11 mouse cellular contexts compared by ENCODE assay signal in genomic region chr12:109950632-109951031, GRCm38 (mm10).
A peak's percentile ranks its signal among the peaks of the same experiment; 100 is the strongest.
DNase-seq lines count a peak whose midpoint lies in the region; ATAC-seq and TF ChIP-seq lines count a peak whose summit lies in the region.
"Had no signal": no experiment of that assay in that cellular context is flagged by ENCODE, and none has a peak within 500 bp of the region (broad histone marks: within the 10 kb centered on the region; RNA-seq: fewer than 3 reads in every experiment).

No protein-coding gene starts in this region.

- H3K9me3 ChIP-seq in intestine, postnatal 0 days (ENCODE audit: control insufficient read depth), result no peaks in the 10 kb centered on the region
- no peaks in the 10 kb centered on the region for H3K9me3 ChIP-seq in intestine, embryonic 15.5 days
- no peaks in the 10 kb centered on the region for H3K9me3 ChIP-seq in embryonic facial prominence, embryonic 10.5 days

- peak; percentile 54; the same call in 1 of the 2 replicates for TF ChIP-seq CTCF in intestine, postnatal 0 days (IDR thresholded peaks at IDR 0.05; ENCODE audit: low read depth)

- no peak overlapping the region for H3K27ac ChIP-seq in intestine, postnatal 0 days (ENCODE audit: low read depth, low read length)
- H3K27ac ChIP-seq in intestine, embryonic 15.5 days, result no peak overlapping the region
- peak overlapping the region; percentile 82 for H3K27ac ChIP-seq in embryonic facial prominence, embryonic 10.5 days (replicated peaks)

- ATAC-seq in intestine, postnatal 0 days, result no peak
- no peak for ATAC-seq in intestine, embryonic 15.5 days

- H3K4me3 ChIP-seq in intestine, postnatal 0 days (ENCODE audit: low read depth, low read length), result no peak overlapping the region
- H3K4me3 ChIP-seq in intestine, embryonic 15.5 days (replicated peaks), result no peak overlapping the region
- H3K4me3 ChIP-seq in embryonic facial prominence, embryonic 10.5 days, result no peak overlapping the region

- peak; percentile 36 for DNase-seq in retina, embryonic 14.5 days (ENCODE audit: low spot score)
- DNase-seq in retina, postnatal 1 day, result no peak
- DNase-seq in embryonic facial prominence, embryonic 10.5 days (ENCODE audit: low spot score), result peak; percentile 34
- DNase-seq in urinary bladder, adult 18-20 months (ENCODE audit: low spot score in 2 of 2), result no peak
- DNase-seq in right cerebral cortex, postnatal 14 days, result no peak
- DNase-seq: cerebellum, postnatal 25 days; heart, adult 18-20 months; heart, postnatal 4 days; layer of hippocampus, postnatal 36 days had no signal

- WGBS in intestine, postnatal 0 days, result 59% methylated on average over 6 of the region's 6 CpGs
- WGBS in intestine, embryonic 15.5 days, result 60% methylated on average over 6 of the region's 6 CpGs
- WGBS in embryonic facial prominence, embryonic 10.5 days, result 26% methylated on average over 6 of the region's 6 CpGs

- H3K36me3 ChIP-seq in intestine, postnatal 0 days (ENCODE audit: control insufficient read depth, insufficient read depth), result no peaks in the 10 kb centered on the region
- H3K36me3 ChIP-seq in intestine, embryonic 15.5 days, result no peaks in the 10 kb centered on the region
- H3K36me3 ChIP-seq in embryonic facial prominence, embryonic 10.5 days (replicated peaks), result no peaks in the 10 kb centered on the region

- H3K27me3 ChIP-seq in intestine, postnatal 0 days (replicated peaks; ENCODE audit: control insufficient read depth, insufficient read depth, low read length), result no peaks in the 10 kb centered on the region
- no peaks in the 10 kb centered on the region for H3K27me3 ChIP-seq in intestine, embryonic 15.5 days (replicated peaks)
- peaks cover 24% of the 10 kb centered on the region for H3K27me3 ChIP-seq in embryonic facial prominence, embryonic 10.5 days (replicated peaks; ENCODE audit: low read depth, poor library complexity, severe bottlenecking)

- H3K4me1 ChIP-seq in intestine, postnatal 0 days (replicated peaks; ENCODE audit: control insufficient read depth, insufficient read depth, low read length), result no peaks in the 10 kb centered on the region
- H3K4me1 ChIP-seq in intestine, embryonic 15.5 days (replicated peaks), result peaks cover 28% of the 10 kb centered on the region
- H3K4me1 ChIP-seq in embryonic facial prominence, embryonic 10.5 days, result peaks cover 52% of the 10 kb centered on the region

- no peak overlapping the region for H3K9ac ChIP-seq in intestine, postnatal 0 days (ENCODE audit: low read depth, low read length)
- no peak overlapping the region for H3K9ac ChIP-seq in intestine, embryonic 15.5 days

- no peak overlapping the region for H3K4me2 ChIP-seq in intestine, postnatal 0 days (replicated peaks; ENCODE audit: low read depth)
- H3K4me2 ChIP-seq in intestine, embryonic 15.5 days (replicated peaks), result no peak overlapping the region

Comparison
In these comparisons a context has a peak if more than half of its experiments do, and no peak if none do; other contexts are left out.
1. DNase-seq: peak in retina, embryonic 14.5 days (single experiment) and embryonic facial prominence, embryonic 10.5 days (single experiment); none in retina, postnatal 1 day (single experiment), urinary bladder, adult 18-20 months (0 of 2) and right cerebral cortex, postnatal 14 days (single experiment).